Mouse (Mus musculus): Measurements from ENCODE around the gene Prpf39. TPM values are rescaled to one million over a fixed set of nuclear protein-coding genes. Genes with fewer than 3 reads are reported as not detected.

The Prpf39 gene
- 61.3 and 64.4 TPM in 2 replicates for polyA plus RNA-seq (2014; fragmentation: Nextera tagmentation; extraction: Ambion mirVana)

GRCm38 (mm10) chr12:65036190-65036870, at the start of gene Prpf39:
TSS of gene Prpf39 (plus strand) at chr12:65036333.
- H3K4me1 ChIP-seq (ENCODE audit: control insufficient read depth, insufficient read depth, low read length), result peaks cover 21% of the 10 kb centered on the region
- peak within 1 kb of the TSS; percentile 98 for H3K4me3 ChIP-seq (ENCODE audit: low read depth, low read length)
- WGBS, result under 1% methylated on average over 62 of the region's 65 CpGs
- peak; percentile 96 for ATAC-seq (ENCODE audit: low read depth)
- H3K36me3 ChIP-seq (ENCODE audit: control insufficient read depth, insufficient read depth, low read length), result no peaks in the 10 kb centered on the region
- peak within 1 kb of the TSS; percentile 91 for H3K9ac ChIP-seq (replicated peaks; ENCODE audit: low read depth, low read length)
- H3K27ac ChIP-seq (ENCODE audit: low read depth, low read length), result peak within 1 kb of the TSS; percentile 68
- no peaks in the 10 kb centered on the region for H3K9me3 ChIP-seq (ENCODE audit: control insufficient read depth, low read length)
- no peaks in the 10 kb centered on the region for H3K27me3 ChIP-seq (ENCODE audit: control insufficient read depth, insufficient read depth, low read length)
- H3K4me2 ChIP-seq (ENCODE audit: low read depth, low read length), result peak within 1 kb of the TSS; percentile 55

GRCm38 (mm10) chr12:65007725-65008124, 28.4 kb upstream of the Prpf39 start:
- H3K9me3 ChIP-seq (ENCODE audit: control insufficient read depth, low read length), result no peaks in the 10 kb centered on the region
- no peak overlapping the region for H3K4me2 ChIP-seq (ENCODE audit: low read depth, low read length)
- no peaks in the 10 kb centered on the region for H3K4me1 ChIP-seq (ENCODE audit: control insufficient read depth, insufficient read depth, low read length)
- peaks cover 33% of the 10 kb centered on the region for H3K36me3 ChIP-seq (ENCODE audit: control insufficient read depth, insufficient read depth, low read length)
- no peaks in the 10 kb centered on the region for H3K27me3 ChIP-seq (ENCODE audit: control insufficient read depth, insufficient read depth, low read length)
- WGBS, result 93% methylated on average over 3 of the region's 3 CpGs
- no peak overlapping the region for H3K27ac ChIP-seq (ENCODE audit: low read depth, low read length)
- H3K9ac ChIP-seq (replicated peaks; ENCODE audit: low read depth, low read length), result no peak overlapping the region
- no peak overlapping the region for H3K4me3 ChIP-seq (ENCODE audit: low read depth, low read length)
- no peak for ATAC-seq (ENCODE audit: low read depth)

GRCm38 (mm10) chr12:65022842-65023241, 13.3 kb upstream of the Prpf39 start:
- WGBS, result 96% methylated on average over 6 of the region's 6 CpGs
- 0 out of 2 replicates have a peak, but pooled peaks cover 4% of the 10 kb centered on the region for H3K36me3 ChIP-seq (ENCODE audit: control insufficient read depth, insufficient read depth, low read length)
- H3K27ac ChIP-seq (ENCODE audit: low read depth, low read length), result no peak overlapping the region
- no peaks in the 10 kb centered on the region for H3K4me1 ChIP-seq (ENCODE audit: control insufficient read depth, insufficient read depth, low read length)
- no peak overlapping the region for H3K4me3 ChIP-seq (ENCODE audit: low read depth, low read length)
- H3K4me2 ChIP-seq (ENCODE audit: low read depth, low read length), result no peak overlapping the region
- ATAC-seq (ENCODE audit: low read depth), result no peak
- no peak overlapping the region for H3K9ac ChIP-seq (replicated peaks; ENCODE audit: low read depth, low read length)
- no peaks in the 10 kb centered on the region for H3K9me3 ChIP-seq (ENCODE audit: control insufficient read depth, low read length)
- no peaks in the 10 kb centered on the region for H3K27me3 ChIP-seq (ENCODE audit: control insufficient read depth, insufficient read depth, low read length)

GRCm38 (mm10) chr12:65035839-65036189, 319 bp upstream of the Prpf39 start:
- Histone ChIP-seq H3K4me1 (ENCODE audit: control insufficient read depth, insufficient read depth, low read length) (peaks cover 21% of the 10 kb centered on the region), H3K9ac (replicated peaks; ENCODE audit: low read depth, low read length) (peak overlapping the region; percentile 91; the same call in 1 of the 2 replicates), H3K4me3 (ENCODE audit: low read depth, low read length) (peak overlapping the region; percentile 98), H3K27ac (ENCODE audit: low read depth, low read length) (no peak overlapping the region), H3K9me3 (ENCODE audit: control insufficient read depth, low read length) (no peaks in the 10 kb centered on the region), H3K27me3 (ENCODE audit: control insufficient read depth, insufficient read depth, low read length) (no peaks in the 10 kb centered on the region), H3K4me2 (ENCODE audit: low read depth, low read length) (peak overlapping the region; percentile 55), H3K36me3 (ENCODE audit: control insufficient read depth, insufficient read depth, low read length) (no peaks in the 10 kb centered on the region)
- WGBS, result 47% methylated on average over 8 of the region's 8 CpGs
- ATAC-seq (ENCODE audit: low read depth), result no peak

- Histone ChIP-seq H3K4me2 (ENCODE audit: low read depth, low read length) (peak overlapping the region; percentile 55), H3K4me1 (ENCODE audit: control insufficient read depth, insufficient read depth, low read length) (peaks cover 21% of the 10 kb centered on the region), H3K9ac (replicated peaks; ENCODE audit: low read depth, low read length) (peak overlapping the region; percentile 91; the same call in 1 of the 2 replicates), H3K4me3 (ENCODE audit: low read depth, low read length) (peak overlapping the region; percentile 98), H3K27ac (ENCODE audit: low read depth, low read length) (no peak overlapping the region), H3K36me3 (ENCODE audit: control insufficient read depth, insufficient read depth, low read length) (no peaks in the 10 kb centered on the region), H3K9me3 (ENCODE audit: control insufficient read depth, low read length) (no peaks in the 10 kb centered on the region), H3K27me3 (ENCODE audit: control insufficient read depth, insufficient read depth, low read length) (no peaks in the 10 kb centered on the region)
- 18% methylated on average over 18 of the region's 18 CpGs for WGBS
- ATAC-seq (ENCODE audit: low read depth), result peak; percentile 10; the same call in 1 of the 2 replicates
These were observed 886 bp downstream of the Prpf39 start for GRCm38 (mm10) chr12:65036892-65037545.

DNA sequence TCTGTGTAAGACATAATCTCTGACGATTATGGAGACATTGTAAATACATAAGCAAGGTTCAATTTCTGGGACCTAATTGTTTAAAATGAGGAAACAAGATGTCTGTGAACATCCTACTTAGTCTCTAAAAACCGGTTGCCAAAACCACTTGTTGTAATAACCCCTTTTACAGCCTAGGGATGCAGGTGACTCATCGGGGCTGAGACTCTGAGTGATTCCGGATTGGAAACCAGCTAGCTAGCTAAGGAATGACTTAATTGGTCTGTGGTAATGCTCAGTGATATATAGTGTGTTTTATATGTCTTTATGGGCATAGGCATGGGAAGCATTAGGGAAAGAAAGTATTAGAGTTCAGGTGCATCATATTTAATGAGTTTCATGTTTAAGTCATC, 1.4 kb downstream of the Prpf39 start:
- peak overlapping the region; percentile 98 for H3K4me3 ChIP-seq (ENCODE audit: low read depth, low read length)
- peaks cover 21% of the 10 kb centered on the region for H3K4me1 ChIP-seq (ENCODE audit: control insufficient read depth, insufficient read depth, low read length)
- no peaks in the 10 kb centered on the region for H3K9me3 ChIP-seq (ENCODE audit: control insufficient read depth, low read length)
- 24% methylated on average over 4 of the region's 4 CpGs for WGBS
- H3K4me2 ChIP-seq (ENCODE audit: low read depth, low read length), result peak overlapping the region; percentile 55
- no peak for ATAC-seq (ENCODE audit: low read depth)
- no peaks in the 10 kb centered on the region for H3K36me3 ChIP-seq (ENCODE audit: control insufficient read depth, insufficient read depth, low read length)
- H3K9ac ChIP-seq (replicated peaks; ENCODE audit: low read depth, low read length), result no peak overlapping the region
- H3K27me3 ChIP-seq (ENCODE audit: control insufficient read depth, insufficient read depth, low read length), result no peaks in the 10 kb centered on the region
- no peak overlapping the region for H3K27ac ChIP-seq (ENCODE audit: low read depth, low read length)

GRCm38 (mm10) chr12:65048799-65049198, 12.7 kb downstream of the Prpf39 start:
- no peak overlapping the region for H3K4me2 ChIP-seq (ENCODE audit: low read depth, low read length)
- no peak overlapping the region for H3K9ac ChIP-seq (replicated peaks; ENCODE audit: low read depth, low read length)
- no peaks in the 10 kb centered on the region for H3K4me1 ChIP-seq (ENCODE audit: control insufficient read depth, insufficient read depth, low read length)
- no peaks in the 10 kb centered on the region for H3K9me3 ChIP-seq (ENCODE audit: control insufficient read depth, low read length)
- H3K27me3 ChIP-seq (ENCODE audit: control insufficient read depth, insufficient read depth, low read length), result no peaks in the 10 kb centered on the region
- no peak overlapping the region for H3K27ac ChIP-seq (ENCODE audit: low read depth, low read length)
- ATAC-seq (ENCODE audit: low read depth), result no peak
- no peak overlapping the region for H3K4me3 ChIP-seq (ENCODE audit: low read depth, low read length)
- peaks cover 10% of the 10 kb centered on the region for H3K36me3 ChIP-seq (ENCODE audit: control insufficient read depth, insufficient read depth, low read length)

GRCm38 (mm10) chr12:65058203-65058602, 22.1 kb downstream of the Prpf39 start:
- H3K27me3 ChIP-seq (ENCODE audit: control insufficient read depth, insufficient read depth, low read length), result no peaks in the 10 kb centered on the region
- H3K9me3 ChIP-seq (ENCODE audit: control insufficient read depth, low read length), result no peaks in the 10 kb centered on the region
- no peak overlapping the region for H3K4me2 ChIP-seq (ENCODE audit: low read depth, low read length)
- H3K4me3 ChIP-seq (ENCODE audit: low read depth, low read length), result no peak overlapping the region
- H3K27ac ChIP-seq (ENCODE audit: low read depth, low read length), result no peak overlapping the region
- no peak for ATAC-seq (ENCODE audit: low read depth)
- no peak overlapping the region for H3K9ac ChIP-seq (replicated peaks; ENCODE audit: low read depth, low read length)
- H3K36me3 ChIP-seq (ENCODE audit: control insufficient read depth, insufficient read depth, low read length), result peaks cover 40% of the 10 kb centered on the region
- H3K4me1 ChIP-seq (ENCODE audit: control insufficient read depth, insufficient read depth, low read length), result no peaks in the 10 kb centered on the region
- WGBS, result 83% methylated on average over 2 of the region's 2 CpGs

DNA sequence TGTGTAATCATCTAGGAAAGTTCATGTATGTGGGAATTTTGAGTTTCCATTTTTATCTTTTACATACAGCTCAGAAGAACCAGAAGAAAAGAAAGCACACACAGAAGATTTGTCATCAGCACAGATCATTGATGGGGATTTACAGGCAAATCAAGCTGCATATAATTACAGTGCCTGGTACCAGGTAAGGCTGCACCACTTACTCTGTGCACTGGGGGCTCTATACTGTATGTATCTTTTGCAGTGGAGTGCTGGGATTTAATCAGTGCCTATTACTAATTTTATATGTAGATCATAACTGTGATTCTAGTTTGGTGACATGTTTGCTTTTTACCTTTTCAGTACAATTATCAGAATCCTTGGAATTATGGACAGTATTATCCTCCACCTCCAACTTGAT, 24.9 kb downstream of the Prpf39 start:
- no peak for ATAC-seq (ENCODE audit: low read depth)
- Histone ChIP-seq H3K36me3 (ENCODE audit: control insufficient read depth, insufficient read depth, low read length) (peaks cover 40% of the 10 kb centered on the region), H3K4me1 (ENCODE audit: control insufficient read depth, insufficient read depth, low read length) (no peaks in the 10 kb centered on the region)

More for the DNA sequence above, 24.9 kb downstream of the Prpf39 start:
- Histone ChIP-seq H3K9ac (replicated peaks; ENCODE audit: low read depth, low read length) (no peak overlapping the region), H3K27me3 (ENCODE audit: control insufficient read depth, insufficient read depth, low read length) (no peaks in the 10 kb centered on the region), H3K9me3 (ENCODE audit: control insufficient read depth, low read length) (no peaks in the 10 kb centered on the region), H3K27ac (ENCODE audit: low read depth, low read length) (no peak overlapping the region), H3K4me2 (ENCODE audit: low read depth, low read length) (no peak overlapping the region), H3K4me3 (ENCODE audit: low read depth, low read length) (no peak overlapping the region)
